Mouse (Mus musculus) C2C12 (cell line): ENCODE data around the gene Gnaq.

Source experiments
- CEBPB ChIP-seq: IDR thresholded peaks from one replicate; pipeline ENCODE4 v1.6.1; 2011; ENCODE audit warnings: low read depth, mild to moderate bottlenecking, control low read depth, moderate library complexity
- CTCF ChIP-seq: IDR thresholded peaks from one replicate; pipeline ENCODE4 v1.5.1; 2011; ENCODE audit not compliant: control insufficient read depth, insufficient read depth, insufficient read length
- MAX ChIP-seq: IDR thresholded peaks from one replicate; pipeline ENCODE4 v1.6.1; 2011; ENCODE audit warnings: mild to moderate bottlenecking, control low read depth
- MYOG ChIP-seq: IDR thresholded peaks from one replicate; pipeline ENCODE4 v1.6.1; 2011; ENCODE audit not compliant: control insufficient read depth, insufficient read length; ENCODE audit errors: extremely low read depth

DNA sequence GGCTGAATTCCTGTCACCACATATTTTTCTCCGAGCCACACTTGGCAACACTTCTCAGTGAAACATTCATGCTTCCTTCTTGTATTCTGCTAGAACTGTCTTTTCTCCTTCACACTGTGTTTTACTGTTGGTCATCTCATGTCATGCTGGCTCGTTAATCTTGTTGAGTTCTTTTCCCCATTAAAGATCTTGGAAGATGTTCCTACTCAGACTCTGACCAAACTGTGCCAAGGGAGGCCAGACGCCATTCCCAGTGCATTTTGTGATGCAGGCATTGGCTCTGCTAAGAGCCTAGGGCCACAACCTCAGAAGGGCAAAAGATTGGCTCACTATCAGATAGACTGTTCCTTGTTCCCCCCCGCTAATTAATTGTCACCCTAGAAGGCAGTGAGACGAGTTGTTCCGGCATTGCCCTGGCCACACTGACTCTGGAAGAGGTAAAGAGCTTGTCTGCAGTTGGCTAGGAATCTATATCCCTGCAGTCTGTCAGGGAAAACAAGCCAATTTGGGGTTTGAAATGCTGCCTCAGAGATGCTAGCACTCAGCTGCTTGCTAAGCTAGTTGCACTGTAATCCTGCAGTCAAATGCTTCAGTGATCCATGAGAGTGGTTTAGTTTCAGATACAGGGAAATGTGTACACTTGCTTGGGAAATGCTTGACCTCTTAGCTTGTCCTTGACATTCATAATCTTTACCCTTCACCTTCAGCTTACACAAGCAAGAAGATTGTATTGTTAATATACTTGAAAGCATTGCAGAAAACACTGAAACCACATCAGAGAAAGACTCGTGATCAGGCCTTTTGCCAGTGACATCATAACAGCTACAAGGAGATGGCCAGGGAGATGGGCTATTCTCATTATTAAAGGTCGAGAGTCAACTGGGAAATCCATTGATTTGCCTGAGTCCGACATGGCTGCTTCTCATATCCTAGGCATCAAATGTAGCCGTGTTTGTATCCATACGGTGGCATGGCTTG, 152.7 kb downstream of the Gnaq start:
- TF ChIP-seq MYOG = no peak
- no peak for TF ChIP-seq CTCF
- no peak for TF ChIP-seq MAX
- no peak for TF ChIP-seq CEBPB
